Mouse (Mus musculus) embryo, embryonic 10.5 days (tissue): ENCODE results near the gene Sftpa1.
A peak's percentile ranks its signal among the peaks of the same experiment; 100 is the strongest.

ENCODE experiments used
- DNase-seq: peaks from one replicate; pipeline ENCODE4 v3.0.0-alpha.2; 2015; ENCODE audit warnings: low spot score

Gene Sftpa1

DNA sequence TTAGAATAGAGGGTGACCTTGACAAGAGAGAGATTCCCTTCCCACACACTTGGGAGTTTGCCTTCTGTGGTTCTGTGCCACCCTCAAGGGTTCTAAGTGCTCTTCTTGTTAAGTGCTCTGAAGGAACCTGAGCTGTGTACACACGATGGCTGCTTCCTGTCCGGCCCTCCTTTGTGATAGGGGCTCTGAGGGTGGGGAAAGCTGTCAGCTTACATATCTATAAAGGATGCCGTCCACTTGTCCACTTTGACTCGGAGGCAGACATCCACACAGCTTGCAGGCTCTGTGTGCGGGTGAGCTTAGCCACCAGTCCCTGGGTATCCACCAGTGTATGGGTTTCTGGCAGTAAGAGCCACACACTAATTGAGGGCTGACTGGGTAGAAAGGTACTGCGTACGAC lies at the start of gene Sftpa1:
TSS of gene Sftpa1 (plus strand) at position 243 of the 400 bp plus-strand sequence.
- no peak for DNase-seq

- no peak for DNase-seq
These were observed 49.2 kb upstream of the Sftpa1 start for GRCm38 (mm10) chr14:41082408-41082807.

DNA sequence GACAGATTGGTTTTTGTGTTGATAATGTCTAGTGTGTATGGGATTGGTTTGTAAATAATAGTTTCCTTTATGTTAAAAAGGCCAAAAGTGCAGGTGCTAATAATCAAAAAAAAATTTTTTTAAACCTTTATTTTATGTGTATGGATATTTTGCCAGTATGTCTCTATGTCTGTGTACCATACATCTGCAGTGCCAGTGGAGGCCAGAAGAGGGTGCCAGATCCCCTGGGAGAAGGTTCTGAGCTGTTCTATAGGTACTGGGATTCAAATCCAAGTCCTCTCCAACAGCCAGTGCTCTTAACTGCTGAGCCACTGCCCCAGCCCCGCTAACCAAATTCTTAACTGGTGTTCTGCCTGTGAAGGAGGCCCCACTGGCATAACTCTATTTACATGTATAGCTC lies 44.1 kb upstream of the Sftpa1 start:
- DNase-seq: peak; percentile 31

DNA sequence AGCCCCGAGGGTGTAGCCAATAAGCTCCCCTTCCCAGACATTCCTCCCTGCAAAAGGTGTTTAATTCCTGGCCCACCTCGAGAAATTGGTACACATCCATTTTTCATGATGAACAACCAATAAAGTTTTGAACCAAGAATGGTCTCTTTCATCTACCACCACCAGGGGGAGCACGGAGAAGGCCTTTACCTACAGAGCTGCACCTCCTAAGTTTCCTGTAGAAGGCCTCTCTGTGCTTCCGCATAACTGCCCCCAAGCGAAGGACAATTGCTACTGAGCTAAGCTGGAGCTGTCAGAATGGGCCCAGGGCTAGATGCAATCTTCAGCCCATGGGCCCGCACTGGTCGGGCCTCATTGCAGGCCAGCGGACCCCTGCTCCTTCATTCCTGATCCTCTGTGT lies 40.8 kb upstream of the Sftpa1 start:
- DNase-seq: peak; percentile 41

DNA sequence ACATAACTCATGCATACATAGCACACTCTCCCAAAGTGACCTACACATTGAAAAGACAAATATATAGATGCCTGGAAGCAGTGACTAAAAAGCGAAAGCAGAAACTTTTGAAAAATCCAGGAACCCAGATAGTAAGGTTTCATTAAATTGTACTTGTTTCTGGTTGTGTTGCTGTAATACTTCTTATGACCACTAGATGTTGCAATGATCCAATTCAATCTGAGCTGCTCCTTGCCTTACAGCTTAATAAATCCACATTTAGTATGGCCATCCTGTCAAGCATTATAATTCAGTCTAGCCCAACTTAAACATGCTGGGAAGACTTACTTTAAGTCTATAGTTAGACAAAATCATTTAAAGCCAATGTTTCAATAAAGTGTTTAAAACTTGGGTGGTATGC lies 37.5 kb upstream of the Sftpa1 start:
- peak; percentile 23 for DNase-seq

DNA sequence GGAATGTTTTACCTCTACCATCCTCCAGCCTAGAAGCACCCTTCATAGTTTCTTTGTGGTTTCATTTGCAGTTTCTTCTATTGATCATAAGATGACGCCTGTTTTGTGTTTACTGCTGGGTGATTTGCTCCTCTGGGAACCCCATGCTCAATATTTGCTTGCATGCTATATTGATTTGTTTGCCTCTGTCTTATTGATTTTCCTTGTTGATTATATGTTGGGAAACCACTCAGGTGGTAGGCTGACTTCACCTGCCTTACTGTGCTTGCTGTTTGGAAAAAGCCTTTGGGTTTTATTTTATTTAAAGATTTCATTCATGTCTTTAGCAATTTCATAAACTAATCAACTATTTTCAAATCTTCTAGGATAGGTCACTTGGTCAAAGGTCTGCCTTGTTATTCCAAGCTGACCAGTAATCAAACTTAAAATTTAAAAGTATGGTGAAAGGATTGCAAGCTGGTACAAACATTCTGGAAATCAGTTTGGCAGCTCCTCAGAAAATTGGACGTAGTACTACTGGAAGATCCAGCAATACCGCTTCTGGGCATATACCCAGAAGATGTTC lies 35.2 kb upstream of the Sftpa1 start:
- no peak for DNase-seq

- no peak for DNase-seq
These were observed 32.9 kb upstream of the Sftpa1 start for GRCm38 (mm10) chr14:41098726-41099125.

DNA sequence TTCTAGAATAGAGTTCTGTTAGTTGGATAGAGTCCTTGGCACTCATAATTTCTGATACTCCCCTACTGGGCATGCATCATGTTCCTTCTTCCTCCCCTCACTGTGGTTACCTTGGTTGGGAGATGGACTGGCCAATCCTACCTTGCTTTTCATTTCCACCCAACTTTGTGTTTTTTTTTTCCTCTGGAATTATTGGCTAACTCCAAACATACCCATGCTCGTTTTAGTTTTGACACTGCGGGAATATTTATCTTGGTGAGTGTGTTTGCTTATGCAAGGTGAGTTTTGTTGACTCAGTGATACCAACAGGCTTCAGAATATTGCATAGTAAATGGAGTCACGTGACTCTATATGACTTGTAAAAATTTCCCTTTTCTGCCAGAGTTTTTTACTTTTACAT lies 30.9 kb upstream of the Sftpa1 start:
- no peak for DNase-seq

GRCm38 (mm10) chr14:41101242-41101641 lies 30.3 kb upstream of the Sftpa1 start:
- DNase-seq: no peak

DNA sequence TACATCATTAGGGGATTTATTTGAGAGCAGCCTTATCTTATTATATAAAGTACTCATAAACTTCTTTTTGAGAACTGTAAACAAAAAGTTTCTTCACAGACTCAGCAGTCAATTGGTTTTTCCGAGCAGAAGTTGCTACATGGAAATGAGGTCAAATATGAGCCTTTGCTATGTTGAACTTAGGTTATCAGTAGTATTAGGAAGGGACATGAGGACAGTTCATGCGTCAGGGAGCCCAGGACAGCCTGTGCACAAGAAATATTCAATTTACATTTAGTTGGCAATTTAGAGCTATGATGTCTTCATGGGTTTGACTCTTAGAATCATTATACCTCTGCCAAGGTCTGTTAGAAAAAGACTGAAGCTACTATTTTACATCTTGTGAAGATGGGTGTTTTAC lies 29.3 kb upstream of the Sftpa1 start:
- DNase-seq: no peak

GRCm38 (mm10) chr14:41104853-41105444 lies 26.6 kb upstream of the Sftpa1 start, which contains the start of gene Mat1a:
Gene Mat1a, plus strand, starts transcription at chr14:41105035.
- no peak for DNase-seq

GRCm38 (mm10) chr14:41111031-41111668 lies 20.4 kb upstream of the Sftpa1 start:
- DNase-seq: no peak

- DNase-seq: no peak
These were observed 18.6 kb upstream of the Sftpa1 start for GRCm38 (mm10) chr14:41112944-41113343.

- DNase-seq: no peak
These were observed 15.3 kb upstream of the Sftpa1 start for GRCm38 (mm10) chr14:41116271-41116670.

GRCm38 (mm10) chr14:41124683-41125082 lies 6.9 kb upstream of the Sftpa1 start:
- no peak for DNase-seq

- peak; percentile 65 for DNase-seq
These were observed 3.6 kb upstream of the Sftpa1 start for GRCm38 (mm10) chr14:41127997-41128396.

- DNase-seq: no peak
These were observed 5.4 kb downstream of the Sftpa1 start for GRCm38 (mm10) chr14:41137006-41137405.

DNA sequence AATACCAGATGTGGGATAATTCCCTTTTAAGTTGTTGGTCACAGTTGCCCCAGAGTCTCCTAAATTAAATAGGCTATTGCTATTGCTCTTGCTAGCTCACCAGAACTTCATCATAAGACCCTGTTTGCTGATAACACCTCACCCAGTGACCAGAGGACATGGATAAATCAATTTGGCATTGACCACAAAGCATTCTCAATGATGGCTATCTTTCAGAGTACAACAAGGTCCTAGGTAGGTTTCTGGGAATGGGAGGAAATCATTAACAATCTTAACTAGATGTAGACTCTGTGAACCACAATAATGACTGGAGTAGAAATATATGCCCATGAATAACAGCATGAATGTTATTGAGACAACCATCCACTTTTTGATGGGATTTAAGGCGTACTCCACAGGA lies 9.1 kb downstream of the Sftpa1 start:
- no peak for DNase-seq

- no peak for DNase-seq
These were observed 14.5 kb downstream of the Sftpa1 start for GRCm38 (mm10) chr14:41146035-41146434.

DNA sequence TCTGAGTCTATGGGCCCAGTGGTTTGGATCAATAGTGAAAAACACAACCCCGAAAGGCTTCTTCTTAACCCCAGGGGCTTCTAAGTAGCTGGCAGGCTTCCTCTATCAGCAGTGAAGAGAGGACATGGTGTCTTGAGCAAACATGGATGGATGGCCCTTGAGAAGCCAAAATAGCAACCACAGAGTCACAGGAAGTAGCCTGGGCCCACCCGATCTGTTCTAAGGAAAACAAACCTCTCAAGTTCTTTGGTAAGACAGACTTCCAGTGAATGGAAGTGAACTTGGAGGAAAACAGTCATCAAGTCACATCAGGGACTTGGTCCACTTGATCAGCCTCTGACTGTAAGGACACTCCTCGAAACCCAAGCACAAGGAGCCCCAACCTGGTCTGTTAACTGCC lies 15.3 kb downstream of the Sftpa1 start:
- no peak for DNase-seq

DNA sequence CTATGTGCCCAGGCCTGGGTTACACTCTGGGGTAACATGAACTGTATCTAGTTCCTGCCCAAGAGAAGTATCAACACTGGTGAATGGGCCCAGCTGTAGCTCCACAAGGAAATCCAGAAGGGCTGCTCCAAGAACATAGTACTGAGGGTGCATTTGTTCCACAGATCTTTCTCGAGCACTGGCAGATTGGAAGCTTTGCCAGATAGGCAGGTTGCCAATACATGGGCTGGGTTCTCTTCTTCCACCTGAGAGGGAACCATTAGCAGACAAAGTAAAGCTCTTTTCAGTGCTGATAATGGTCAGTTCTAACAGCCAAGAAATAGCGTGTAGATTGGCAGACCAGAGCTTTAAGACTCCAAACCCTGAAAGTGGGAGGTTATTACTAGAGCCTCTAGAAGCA lies 15.8 kb downstream of the Sftpa1 start:
- no peak for DNase-seq

- no peak for DNase-seq
These were observed 19.8 kb downstream of the Sftpa1 start, which contains the start of gene Mbl1 for GRCm38 (mm10) chr14:41151220-41151898. Gene Mbl1, plus strand, starts transcription at chr14:41151458.

- DNase-seq: no peak
These were observed 28.5 kb downstream of the Sftpa1 start for GRCm38 (mm10) chr14:41160076-41160475.
